Mouse (Mus musculus): ENCODE measurements around the gene Rapgef2.
A peak's percentile ranks its signal among the peaks of the same experiment; 100 is the strongest.
"Not testable (repeated sequence)": the region's sequence is repeated elsewhere in the genome, so short reads cannot be mapped to it uniquely, and the experiment has no call there.

Rapgef2 gene

DNA sequence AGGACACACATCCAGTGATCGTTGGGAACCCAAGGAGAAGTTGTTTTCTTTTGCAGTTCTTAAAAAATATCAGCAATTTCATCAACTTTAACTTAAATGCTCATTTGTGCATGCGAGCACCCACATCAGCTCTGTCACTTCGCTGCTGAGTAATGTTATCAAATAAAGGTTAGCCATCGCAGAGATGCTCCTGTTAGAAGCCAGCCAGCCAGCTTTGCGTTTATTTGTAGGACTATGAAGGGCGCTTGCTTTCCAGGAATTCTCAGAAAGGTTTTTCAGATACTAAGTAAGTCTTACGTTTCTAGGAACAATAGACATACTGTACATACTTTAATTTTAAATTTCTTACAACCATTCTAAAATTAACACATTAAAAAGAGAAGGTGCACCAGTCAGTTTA is 185.5 kb downstream of the Rapgef2 start:
- DNase-seq (ENCODE audit: low read depth) = no peak

- no peak for DNase-seq (ENCODE audit: low read depth)
These were observed 197.2 kb downstream of the Rapgef2 start for GRCm38 (mm10) chr3:79089091-79089490.

DNA sequence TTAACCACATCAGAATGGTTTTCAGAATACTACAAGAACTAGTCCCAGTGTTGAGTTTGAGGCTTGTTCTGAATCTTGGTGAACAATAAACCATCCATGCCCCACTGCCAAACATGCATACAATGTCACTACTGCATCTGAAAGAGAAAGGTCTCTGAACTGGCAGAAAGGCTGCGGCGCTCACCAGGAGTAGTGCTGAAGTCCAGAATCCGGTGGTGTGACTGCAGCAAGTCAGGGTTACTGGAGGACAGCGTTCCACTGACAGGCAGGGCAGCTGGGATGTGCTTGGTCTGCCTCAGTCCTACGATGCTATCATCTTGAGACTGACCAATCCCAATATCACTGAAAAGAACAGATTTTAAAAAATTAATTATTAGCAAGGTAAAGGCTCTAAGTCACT is 197.9 kb downstream of the Rapgef2 start:
- DNase-seq (ENCODE audit: low read depth) = no peak

- DNase-seq (ENCODE audit: low read depth) = no peak
These were observed 200.0 kb downstream of the Rapgef2 start for GRCm38 (mm10) chr3:79086282-79086681.

DNA sequence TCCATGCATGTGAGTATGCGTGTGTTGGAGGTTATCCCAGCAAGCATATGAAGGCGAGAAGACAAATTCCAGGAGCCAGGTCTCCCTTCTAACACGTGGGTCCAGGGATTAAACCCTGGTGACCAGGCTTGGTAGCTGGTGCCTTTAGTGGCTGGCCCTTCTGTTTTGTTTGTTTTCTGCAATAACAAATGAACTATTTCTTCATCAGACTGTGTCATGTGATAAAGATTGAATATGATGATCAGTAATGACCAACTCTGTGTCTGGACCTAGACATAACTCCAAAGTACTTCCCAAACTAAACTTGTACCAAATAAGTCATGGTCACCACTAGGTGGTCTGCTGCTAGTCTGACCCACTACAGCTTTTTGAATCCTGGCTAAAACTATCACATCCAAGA is 202.4 kb downstream of the Rapgef2 start:
- DNase-seq (ENCODE audit: low read depth) = no peak

DNA sequence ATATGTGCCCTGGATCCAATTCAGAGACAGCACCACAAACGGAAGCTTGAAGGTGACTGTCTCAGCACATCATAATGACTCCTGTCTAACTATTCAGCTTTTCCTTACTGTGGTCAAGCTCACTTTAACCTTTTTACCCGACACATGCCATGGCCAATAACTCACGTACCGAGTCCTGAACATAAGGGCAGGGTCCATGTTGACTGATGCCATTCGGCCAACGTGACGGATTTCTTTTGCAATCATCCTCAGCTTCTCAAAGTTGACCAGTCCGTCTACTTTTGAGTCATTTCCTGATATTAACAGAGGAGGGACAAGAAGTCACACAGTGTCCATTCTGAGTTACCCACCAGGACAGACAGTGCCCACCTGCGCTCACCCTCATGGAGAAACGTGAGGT is 203.3 kb downstream of the Rapgef2 start:
- DNase-seq (ENCODE audit: low read depth) = no peak

GRCm38 (mm10) chr3:79079076-79079475 is 207.2 kb downstream of the Rapgef2 start:
- no peak for DNase-seq (ENCODE audit: low read depth)

DNA sequence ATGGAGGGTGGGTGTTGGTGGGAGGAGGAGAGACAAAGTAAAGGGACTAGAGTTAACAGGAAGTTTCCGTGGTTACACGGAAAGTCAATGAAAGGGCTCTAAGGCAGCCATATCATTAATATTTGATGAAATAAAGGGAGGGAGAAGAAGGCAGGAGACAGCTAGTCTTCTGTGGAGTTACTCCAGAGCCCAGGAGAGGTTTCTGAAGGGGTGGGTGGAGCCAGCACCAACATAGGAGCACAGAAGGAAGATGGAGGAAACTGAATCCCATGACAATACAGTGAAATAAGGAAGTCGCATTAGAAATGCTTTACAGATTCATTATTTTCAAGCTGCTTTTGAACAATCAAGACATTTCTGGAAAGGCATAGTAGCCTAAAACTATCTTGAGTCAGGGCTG is 211.3 kb downstream of the Rapgef2 start:
- no peak for DNase-seq (ENCODE audit: low read depth)

DNA sequence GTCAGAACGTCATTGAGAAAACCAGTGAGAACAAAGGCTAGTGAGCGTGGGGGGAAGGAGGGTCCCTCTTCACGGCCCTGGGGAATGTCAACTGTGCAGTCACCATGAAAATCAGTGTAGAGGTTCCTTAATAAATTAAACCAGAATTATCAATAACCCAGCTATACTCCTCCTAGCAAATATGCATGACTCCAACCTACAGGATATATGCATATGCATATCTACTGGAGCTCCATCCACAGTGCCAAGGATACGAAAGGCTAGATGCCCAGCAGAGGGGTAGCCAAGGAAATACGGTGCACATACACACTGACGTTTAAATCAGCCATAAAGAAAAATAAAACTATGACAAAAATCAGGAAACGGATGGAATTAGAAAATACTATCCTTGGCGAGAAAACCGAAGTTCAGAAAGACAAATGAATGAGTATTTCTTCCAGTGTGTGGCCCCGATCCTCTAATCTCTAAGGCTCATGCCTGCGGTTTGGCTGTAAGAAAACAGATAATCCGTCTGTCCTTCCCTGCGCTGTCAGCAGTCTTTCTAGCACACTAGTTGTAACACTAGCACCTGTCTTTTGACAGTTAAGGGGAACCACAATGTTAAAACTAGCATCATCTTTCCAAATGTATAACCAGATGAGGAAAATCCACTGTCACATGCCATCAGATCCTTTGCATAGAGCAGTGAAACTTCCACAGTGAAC is 212.6 kb downstream of the Rapgef2 start:
- DNase-seq (ENCODE audit: low read depth) = no peak

GRCm38 (mm10) chr3:79071561-79071960 is 214.8 kb downstream of the Rapgef2 start:
- DNase-seq (ENCODE audit: low read depth) = peak; percentile 82

- DNase-seq (ENCODE audit: low read depth) = no peak
These were observed 216.4 kb downstream of the Rapgef2 start for GRCm38 (mm10) chr3:79069891-79070290.

DNA sequence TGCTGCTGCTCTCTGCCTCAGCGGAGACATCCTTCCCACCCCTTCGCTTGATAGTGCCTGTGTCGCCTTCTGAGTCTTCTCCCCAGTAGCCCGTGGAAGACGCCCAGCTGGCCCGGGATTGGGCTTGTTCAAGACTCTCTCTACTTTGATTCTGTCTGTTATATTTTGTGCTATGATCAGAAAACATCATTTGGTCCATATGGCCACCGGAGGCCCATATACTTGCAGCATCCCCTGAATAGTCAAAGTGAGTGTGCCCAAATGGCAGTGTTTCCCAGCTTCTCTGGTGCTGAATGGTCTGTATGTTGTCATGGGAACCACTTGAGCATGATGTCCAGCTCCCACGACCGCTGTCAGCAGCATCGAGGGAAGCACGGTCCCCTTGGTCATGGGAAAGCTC is 217.3 kb downstream of the Rapgef2 start:
- DNase-seq (ENCODE audit: low read depth) = no peak

- DNase-seq (ENCODE audit: low read depth) = no peak
These were observed 219.8 kb downstream of the Rapgef2 start for GRCm38 (mm10) chr3:79066455-79067055.

DNA sequence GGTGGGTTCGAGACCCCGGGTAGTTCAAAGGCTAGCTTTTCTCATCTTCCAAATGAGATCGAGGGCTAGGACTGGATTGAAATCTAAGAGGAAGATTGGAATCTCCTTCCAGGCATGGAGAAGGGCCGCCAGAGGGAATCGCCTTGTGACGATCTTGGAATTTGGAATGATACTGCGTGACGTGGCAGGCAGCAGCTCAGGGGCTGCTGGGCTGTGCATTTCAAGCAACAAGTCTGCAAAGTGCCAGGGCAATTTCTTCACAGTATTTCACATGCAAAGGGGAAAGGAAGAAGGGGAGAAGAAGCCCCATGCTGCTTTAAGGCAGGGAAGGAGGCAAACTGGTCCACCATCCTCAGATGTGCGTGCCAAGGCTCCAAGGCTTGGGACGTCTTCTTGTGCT is 222.2 kb downstream of the Rapgef2 start:
- DNase-seq (ENCODE audit: low read depth) = no peak

GRCm38 (mm10) chr3:79061426-79061825 is 224.9 kb downstream of the Rapgef2 start:
- DNase-seq (ENCODE audit: low read depth) = no peak

DNA sequence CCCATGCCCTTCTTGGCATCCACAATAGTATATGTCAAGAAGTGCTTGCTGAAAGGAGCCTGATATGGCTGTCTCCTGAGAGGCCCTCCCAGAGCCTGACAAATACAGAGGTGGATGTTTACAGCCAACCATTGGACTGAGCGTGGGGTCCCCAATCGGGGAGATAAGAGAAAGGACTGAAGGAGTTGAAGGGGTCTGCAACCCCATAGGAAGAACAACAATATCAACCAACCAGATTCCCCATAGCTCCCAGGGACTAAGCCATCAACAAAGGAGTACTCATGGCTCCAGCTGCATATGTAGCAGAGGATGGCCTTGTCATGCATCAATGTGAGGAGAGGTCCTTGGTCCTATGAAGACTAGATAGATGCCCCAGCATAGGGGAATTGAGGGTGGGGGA is 227.8 kb downstream of the Rapgef2 start:
- DNase-seq (ENCODE audit: low read depth) = not testable (repeated sequence)

DNA sequence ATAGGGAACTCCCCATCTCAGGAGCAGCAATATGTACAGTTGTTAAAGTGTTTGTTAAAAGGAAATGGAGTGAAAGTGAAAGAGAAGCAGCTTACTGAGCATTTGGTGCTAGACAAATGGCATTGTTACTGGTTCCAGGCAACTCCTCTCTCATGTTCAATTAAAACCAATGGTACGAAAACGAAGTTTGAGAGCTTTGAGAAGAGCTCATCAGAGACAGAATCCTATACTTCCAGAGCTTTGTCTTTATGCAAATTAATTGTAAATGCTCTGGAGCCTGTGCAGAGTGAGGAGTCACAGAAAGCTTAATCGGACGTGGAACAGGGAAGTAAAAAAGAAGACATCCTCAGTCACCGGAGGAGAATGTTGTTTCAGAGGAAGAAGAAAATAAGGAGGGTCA is 241.1 kb downstream of the Rapgef2 start:
- DNase-seq (ENCODE audit: low read depth) = no peak

- DNase-seq (ENCODE audit: low read depth) = no peak
These were observed 243.3 kb downstream of the Rapgef2 start for GRCm38 (mm10) chr3:79042973-79043372.

- peak; percentile 88 for DNase-seq (ENCODE audit: low read depth)
These were observed 246.5 kb downstream of the Rapgef2 start for GRCm38 (mm10) chr3:79039666-79040450.

DNA sequence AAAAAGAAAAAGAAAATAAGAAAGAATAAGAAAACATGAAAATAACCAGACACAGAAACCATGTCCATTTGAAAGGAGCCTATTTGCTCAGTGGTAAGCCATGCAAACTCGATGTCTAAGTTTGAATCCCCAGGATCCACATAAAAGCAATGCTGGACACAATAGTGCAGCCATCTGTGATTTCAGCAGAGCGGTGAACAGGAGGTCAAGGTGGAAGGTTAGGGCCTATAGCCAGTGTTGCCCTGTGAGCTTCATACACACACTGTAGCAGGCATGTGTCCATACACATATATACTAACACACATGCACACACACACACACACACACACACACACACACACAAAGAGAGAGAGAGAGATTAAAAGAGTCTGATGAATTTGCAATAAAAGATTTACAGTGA is 247.3 kb downstream of the Rapgef2 start:
- no peak for DNase-seq (ENCODE audit: low read depth)

GRCm38 (mm10) chr3:79034457-79034856 is 251.9 kb downstream of the Rapgef2 start:
- DNase-seq (ENCODE audit: low read depth) = peak; percentile 57

GRCm38 (mm10) chr3:79030855-79031254 is 255.5 kb downstream of the Rapgef2 start:
- peak; percentile 71 for DNase-seq (ENCODE audit: low read depth)
